Mouse (Mus musculus) cerebellum, postnatal 14 days (tissue): ENCODE data around the gene Entpd2.
A peak's percentile ranks its signal among the peaks of the same experiment; 100 is the strongest.

Source experiments
- DNase-seq, 2 experiments: peaks; one replicate each; pipeline ENCODE4 v3.0.0; 2021; ENCODE audit warnings: mixed read lengths in 2 of 2

The Entpd2 gene

GRCm38 (mm10) chr2:25429435-25430180 is 33.9 kb downstream of the Entpd2 start:
- DNase-seq, result peak; percentile 84 to 87

DNA sequence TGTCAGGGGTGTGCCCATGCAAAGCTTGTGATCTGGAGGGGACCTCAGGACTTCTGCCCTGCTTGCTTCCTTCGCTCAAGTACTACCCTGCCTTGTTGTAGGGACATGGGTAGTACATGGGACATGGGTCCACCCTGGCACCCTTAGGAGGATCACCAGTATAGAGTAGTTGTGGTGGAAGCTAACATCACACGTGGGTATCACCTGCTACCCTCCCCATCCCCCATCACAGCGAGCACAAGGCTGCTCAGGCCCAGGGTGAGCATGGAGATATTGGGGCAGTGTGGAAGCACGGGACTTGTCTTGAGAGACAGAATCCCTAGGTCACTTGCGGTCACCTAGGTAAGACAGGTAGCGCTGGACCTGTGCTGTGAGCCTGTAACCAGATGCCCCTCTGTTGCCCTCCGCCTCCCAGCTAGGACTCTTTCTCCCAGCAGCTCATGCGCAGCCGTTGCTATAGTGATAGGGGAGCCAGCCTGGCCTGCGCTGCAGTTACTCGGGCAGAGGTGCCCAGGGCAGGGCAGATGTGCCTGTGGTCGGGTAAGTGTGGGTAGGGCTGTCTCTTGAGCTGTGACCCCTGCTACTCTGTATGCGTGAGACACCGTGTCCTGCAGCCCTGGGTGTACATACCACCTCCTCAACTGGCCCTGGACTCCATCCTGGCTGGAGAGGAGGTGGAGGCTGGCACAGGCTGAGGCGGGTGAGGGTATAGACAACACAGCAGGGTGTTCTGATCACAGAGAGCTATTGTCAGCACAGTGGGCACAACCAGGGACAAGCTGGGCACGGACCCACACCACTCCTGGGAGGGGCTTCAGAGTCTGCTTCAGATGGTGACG is 34.9 kb downstream of the Entpd2 start:
- DNase-seq, result peak; percentile 46 to 49

DNA sequence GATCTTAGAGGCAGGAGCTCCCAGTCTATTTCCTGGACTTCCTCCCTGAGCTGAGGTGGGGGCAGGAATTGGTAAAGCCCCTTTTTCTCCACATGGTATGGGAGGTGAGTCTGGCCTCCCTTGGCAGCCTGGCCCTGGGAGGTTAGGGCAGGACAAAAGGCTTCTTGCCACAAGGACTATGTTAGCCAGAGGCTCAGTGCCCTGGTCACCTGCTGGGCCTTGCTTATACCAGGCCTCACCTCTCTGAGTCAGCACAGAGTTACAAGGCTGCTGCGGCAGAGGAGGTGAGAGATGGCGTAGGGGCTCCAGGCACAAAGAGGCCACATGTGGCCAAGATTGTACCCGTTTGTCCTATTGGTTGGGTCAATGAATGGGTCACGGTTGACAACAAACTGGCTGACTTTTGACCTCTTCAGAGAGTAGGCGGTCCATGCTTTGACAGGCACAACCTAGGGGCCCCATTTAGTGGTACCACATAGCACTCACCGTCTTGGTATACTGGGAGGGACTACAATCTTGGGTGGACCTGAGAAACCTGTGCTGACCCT is 35.7 kb downstream of the Entpd2 start:
- DNase-seq, result peak in 1 of 2 experiments; percentile 35

DNA sequence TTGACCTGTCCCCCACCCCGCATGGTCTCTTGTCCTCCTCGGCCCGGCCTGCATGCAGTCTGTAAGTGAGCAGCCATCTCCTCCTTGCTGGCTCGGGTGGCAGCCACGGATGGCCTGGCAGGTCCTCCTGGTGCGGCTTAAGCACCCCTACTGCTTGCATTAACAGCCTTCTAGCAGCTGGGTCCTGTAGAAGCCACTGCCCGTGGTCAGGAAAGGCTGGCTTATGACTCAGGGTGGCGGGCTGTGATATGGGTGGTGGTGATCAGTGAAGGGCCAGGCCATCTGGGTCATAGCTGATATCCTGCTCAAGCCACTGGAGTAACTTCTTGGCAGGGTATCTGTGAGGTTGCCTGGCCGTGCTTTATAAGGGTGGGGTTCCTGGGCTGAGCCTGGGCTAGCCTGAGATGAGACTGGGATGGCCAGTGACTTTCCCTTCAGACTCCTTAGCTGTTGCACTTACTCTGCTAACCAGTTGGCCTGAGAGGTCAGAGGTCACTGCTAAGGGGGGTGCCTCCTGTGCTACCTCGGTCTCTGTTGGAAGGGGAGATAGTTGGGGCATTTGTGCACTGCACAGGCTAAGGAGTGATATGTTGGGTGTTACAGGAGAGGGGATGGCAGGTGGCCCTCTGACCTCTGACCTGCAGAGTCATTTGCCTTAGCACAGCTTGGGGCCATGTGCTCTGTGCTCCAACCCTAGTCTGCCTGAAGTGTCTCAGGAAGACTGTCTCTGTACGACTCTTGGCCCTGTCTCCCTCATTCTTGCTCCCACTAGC is 36.8 kb downstream of the Entpd2 start:
- peak in 1 of 2 experiments; percentile 37 for DNase-seq

- DNase-seq, result no peak
These were observed 37.4 kb downstream of the Entpd2 start for GRCm38 (mm10) chr2:25433101-25433500.

- peak; percentile 95 to 97 for DNase-seq
These were observed 38.6 kb downstream of the Entpd2 start for GRCm38 (mm10) chr2:25434292-25434691.

- DNase-seq, result no peak
These were observed 40.7 kb downstream of the Entpd2 start for GRCm38 (mm10) chr2:25436286-25436820.

- peak in 1 of 2 experiments; percentile 34 for DNase-seq
These were observed 45.4 kb downstream of the Entpd2 start for GRCm38 (mm10) chr2:25441067-25441466.

DNA sequence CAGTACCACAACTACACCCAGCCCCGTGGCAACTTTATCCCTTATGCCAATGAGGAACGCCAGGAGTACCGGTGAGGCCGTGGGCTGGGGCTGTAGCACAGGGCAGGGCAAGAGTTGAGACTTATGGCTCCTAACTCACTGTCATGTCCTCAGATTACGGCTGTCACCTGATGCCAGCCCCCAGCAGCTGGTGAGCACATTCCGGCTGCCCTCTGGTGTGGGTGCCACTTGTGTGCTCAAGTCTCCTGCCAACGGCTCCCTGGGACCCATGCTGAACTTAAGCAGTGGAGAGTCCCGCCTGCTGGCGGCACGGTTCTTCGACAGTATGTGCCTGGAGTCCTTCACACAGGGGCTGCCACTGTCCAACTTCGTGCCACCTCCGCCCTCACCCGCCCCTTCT is 47.0 kb downstream of the Entpd2 start:
- DNase-seq, result no peak
